Mouse (Mus musculus) mouse trophoblast stem cell (cell line): ENCODE results near the gene Slc24a4.

Source experiments
- in situ Hi-C, 2 experiments: fragments of 300-500 bp; cut with MseI, MboI; formaldehyde crosslinking; loops; 2 replicates in 1 of 2; 3 replicates in 1 of 2; pipeline ENCODE4 v1.15.1; 2025

Gene Slc24a4

DNA sequence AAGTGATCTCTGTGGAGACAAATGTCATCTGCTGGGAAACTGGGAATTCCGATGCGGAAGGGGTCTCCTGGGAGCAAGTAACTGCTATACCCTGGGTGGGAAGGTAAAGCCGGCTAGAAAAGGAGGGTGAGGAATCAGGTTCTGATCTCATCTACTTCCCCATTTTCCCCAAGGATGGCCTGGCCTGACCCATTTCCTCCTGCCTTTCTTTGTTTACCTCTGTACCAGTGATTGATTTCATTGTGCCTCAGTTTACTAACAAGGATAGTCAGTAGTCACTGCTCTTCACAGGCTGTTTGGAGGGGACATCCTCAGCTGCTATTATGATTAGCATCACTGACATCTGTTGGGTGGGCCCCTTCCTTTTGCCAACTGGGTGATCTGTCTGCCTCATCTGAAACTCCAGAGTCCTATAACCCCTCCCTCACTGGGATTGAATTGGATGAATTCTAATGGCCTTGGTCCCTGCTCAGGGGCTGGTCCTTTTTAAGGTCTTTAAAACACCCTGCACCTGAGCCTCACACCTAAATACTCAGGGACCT lies 156.2 kb downstream of the Slc24a4 start:
- in situ Hi-C loops = no loop called here

DNA sequence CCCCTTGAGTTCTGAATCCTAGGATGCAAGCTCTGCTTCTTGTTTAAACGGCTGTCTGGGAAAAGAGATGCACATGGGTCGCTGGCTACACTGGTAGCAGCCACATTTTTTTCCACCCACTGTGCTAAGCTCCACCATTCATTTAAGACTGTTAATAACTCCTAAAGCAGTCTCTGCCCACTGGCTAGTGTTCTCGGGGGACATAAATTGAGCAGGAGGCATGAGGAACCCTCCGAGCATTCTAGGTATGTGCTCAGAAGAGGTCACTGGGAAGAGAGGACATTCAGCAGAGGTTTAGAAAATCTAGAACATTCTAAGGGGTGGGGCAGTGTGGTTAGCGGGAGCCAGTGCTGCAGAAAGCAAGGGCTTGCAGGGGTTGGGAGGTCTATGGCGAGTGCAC lies 156.8 kb downstream of the Slc24a4 start:
- in situ Hi-C loops = no loop called here

DNA sequence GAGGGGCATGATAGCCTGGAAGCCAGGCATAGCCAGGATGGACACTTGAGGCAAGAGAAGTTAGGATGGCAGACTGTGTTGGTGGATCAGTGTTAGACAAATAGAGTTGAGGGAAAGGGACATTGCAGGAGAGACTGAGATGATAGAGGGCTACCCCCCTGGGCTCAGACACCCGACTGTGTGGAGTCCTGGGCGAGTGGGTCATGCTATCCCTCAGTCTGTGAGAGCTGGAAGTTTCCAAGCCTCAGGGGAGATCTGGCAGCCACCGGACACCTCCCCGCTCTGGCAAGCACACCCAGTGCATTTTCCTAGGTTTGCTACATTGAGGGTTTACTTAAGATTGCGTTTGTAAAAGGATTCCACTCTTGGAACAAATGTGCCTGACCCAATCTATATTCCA lies 157.2 kb downstream of the Slc24a4 start:
- in situ Hi-C loops = no loop called here

- in situ Hi-C loops = no loop called here
These were observed 158.3 kb downstream of the Slc24a4 start for GRCm38 (mm10) chr12:102286681-102287414.

- in situ Hi-C loops = no loop called here
These were observed 159.5 kb downstream of the Slc24a4 start for GRCm38 (mm10) chr12:102287904-102288602.

DNA sequence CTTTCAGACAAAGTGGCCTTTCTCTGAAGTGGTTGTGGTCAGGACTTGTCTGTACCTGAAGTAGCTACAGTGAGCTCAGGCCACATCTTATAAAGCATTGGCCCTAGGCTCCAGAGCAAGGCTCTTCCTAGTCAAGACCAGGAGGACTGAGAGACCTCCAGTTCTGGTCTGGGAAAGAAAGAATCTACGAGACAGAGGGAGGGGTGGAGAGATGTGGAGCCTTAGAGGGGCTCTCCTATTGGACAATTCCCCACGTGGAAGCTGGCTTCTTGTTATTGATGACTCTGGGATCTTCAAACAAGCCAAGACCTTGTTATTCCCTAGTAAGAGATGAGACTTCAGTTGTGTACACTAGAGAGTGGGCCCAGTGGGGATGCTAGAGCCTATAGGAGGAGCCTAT lies 160.3 kb downstream of the Slc24a4 start:
- in situ Hi-C loops = no loop called here

DNA sequence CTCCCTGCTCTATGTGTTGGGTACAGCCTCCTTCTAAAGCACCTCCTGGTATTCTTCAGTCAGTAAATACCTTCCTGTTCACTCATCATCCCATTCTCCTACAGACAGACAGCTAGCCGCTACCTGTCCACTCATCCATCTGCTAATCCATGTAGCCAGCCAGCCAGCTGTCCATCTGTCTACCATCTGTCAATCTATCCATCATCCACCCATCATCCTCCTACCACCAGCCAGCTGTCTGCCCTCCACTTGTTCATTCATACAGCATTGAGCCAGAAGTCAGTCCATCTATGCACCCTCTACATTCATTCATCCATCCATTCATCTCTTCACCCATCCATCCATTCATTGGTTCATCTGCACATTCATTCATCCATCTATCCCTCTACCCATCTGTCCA lies 161.0 kb downstream of the Slc24a4 start:
- in situ Hi-C loops = no loop called here

GRCm38 (mm10) chr12:102290662-102291061 lies 162.1 kb downstream of the Slc24a4 start:
- in situ Hi-C loops = no loop called here

- in situ Hi-C loops = no loop called here
These were observed 163.2 kb downstream of the Slc24a4 start for GRCm38 (mm10) chr12:102291686-102292085.

DNA sequence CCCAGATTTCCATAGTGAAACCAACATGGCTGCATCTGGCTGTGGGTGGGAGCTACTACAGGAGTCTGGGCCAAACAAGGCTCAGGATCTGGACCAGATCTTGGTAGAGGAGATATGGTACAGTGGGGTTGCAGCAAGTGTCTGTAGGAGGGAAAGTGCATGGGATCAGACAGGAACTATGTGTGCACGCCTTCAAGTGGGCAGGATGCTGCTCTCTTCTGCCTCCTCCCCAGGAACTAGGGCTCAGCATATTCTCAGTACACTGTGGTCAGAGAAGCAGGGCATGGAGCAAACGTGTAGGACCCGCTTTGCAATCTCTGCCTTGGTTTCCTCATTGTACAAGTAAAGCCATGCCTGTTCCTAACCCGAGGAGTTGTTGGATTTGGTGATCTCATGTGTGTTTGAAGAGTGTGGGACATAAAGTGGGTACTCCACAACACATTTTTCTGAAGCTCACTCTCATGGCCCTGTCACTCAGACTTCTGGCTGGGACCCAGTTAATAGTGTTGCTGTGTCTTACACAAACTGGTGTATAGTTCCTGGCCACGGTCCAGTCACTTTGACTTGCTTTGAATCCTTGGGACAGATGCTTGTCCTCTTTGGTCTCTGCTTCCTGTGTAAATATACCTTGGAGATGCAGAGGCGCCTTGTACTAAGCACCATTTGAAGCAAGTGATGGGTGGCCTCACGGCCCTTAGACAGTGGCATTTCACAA lies 164.1 kb downstream of the Slc24a4 start:
- in situ Hi-C loops = no loop called here

DNA sequence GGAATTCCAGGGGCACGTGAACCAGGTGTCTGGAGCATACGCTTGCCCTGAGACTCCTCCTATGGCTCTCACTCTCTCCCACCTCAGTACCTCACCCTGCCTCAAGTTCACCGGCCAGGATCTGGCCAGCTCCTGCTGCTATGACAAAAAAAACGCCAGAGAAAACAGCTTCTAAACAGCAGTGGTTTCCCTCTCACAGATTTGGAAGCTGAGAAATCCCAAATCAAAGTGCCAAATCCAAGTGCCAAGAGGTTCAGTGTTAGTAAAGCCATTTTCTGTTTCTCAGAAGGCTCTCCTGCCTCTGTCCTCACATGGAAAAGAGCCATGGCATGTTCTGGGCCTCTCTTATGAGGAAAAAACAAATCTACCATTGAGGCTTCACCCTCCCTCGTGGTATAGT lies 166.1 kb downstream of the Slc24a4 start:
- in situ Hi-C loops = no loop called here

- in situ Hi-C loops = no loop called here
These were observed 166.7 kb downstream of the Slc24a4 start for GRCm38 (mm10) chr12:102295230-102295629.

DNA sequence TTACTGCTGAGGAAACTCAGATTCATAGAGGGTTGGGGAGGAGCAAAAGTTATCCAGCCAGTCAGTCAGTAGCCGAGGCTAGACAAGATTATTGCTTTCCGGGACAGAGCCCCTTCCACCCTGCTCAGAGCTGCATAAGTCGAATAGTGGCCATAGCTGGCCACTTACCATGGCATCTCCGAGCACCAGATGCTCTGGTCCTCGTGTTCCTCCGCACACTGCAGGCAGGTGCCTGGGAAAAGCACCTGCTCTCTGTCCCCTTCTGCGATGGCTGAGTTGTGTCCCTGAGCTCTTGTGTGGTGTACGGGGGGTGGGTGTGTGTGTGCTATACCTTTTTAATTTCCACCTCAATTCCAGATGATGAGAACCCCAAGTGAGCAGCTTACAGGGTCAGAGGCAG lies 167.1 kb downstream of the Slc24a4 start:
- in situ Hi-C loops = no loop called here

DNA sequence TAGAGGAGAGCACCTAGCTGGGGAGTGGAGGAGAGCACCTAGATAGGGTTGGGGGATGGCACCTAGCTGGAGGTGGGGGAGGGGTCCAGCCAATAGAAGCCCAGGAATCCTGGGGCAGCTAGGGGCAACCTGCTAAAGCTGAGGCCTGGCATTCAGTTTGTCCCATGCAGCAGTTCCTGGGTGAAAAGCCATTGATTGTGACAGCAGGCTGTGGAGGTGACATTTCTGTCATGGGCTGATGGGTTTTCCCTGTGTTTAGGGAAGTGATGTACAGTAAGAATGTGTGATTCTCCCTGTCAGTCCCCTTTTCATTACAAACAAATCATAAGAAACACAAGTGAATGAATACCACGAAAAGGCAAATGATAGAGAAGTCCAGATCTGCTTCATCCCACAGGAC lies 167.8 kb downstream of the Slc24a4 start:
- in situ Hi-C loops = no loop called here

DNA sequence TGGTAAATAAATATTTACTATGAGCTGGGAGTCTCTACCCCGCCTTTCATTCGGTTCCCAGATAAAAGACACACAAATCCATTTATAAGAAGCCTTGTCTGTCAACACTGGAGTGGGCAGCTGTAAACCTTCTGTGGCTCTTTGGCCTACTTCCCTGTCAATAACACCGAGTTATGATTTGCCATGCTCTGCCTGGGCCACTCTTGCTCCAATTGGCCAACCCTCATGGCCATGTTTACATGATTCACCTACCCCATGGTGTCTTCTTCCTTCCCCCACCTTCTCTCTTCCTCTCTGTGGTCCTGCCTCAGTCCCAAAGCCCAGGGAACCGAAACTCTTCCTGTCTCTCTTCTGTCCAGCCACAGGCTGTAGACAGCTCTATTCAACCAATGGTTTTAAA lies 168.4 kb downstream of the Slc24a4 start:
- in situ Hi-C loops = no loop called here

GRCm38 (mm10) chr12:102299209-102299608 lies 170.7 kb downstream of the Slc24a4 start:
- in situ Hi-C loops = no loop called here

GRCm38 (mm10) chr12:102301585-102301984 lies 173.1 kb downstream of the Slc24a4 start:
- in situ Hi-C loops = no loop called here

DNA sequence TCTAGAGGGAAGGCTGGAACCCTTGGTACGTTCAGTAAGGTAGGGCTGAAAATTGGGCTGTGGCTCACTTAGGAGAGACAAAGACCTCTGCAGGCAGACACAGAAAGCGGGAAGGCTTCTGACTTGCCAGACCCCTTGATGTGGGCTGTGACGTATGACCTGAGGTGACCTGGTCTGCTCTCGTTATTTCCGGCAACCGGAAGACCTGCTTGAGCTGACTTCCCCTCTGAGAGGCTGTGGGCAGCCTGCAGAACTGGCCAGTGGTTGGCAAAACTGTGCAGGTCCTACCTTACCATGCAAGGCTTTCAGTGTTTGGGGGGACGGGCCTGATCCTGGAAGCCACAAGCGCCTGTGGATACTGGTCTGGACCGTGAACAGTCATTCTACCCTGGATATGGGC lies 173.8 kb downstream of the Slc24a4 start:
- in situ Hi-C loops = no loop called here

- in situ Hi-C loops = no loop called here
These were observed 174.4 kb downstream of the Slc24a4 start for GRCm38 (mm10) chr12:102302831-102303351.

GRCm38 (mm10) chr12:102303867-102304266 lies 175.3 kb downstream of the Slc24a4 start:
- in situ Hi-C loops = no loop called here

- in situ Hi-C loops = no loop called here
These were observed 176.7 kb downstream of the Slc24a4 start for GRCm38 (mm10) chr12:102305069-102305836.
